Mouse (Mus musculus) embryo, embryonic 9.5 days (tissue): ENCODE measurements at regions not wholly inside any gene's neighbourhood (a gene's known extent, or its start where the extent isn't known, plus 50 kb on each side); places are given as distances from the start of the nearest gene placed in this dataset.

Experiments
- DNase-seq: peaks from one replicate; pipeline ENCODE4 v3.0.0-alpha.2; 2017; ENCODE audit errors: extremely low spot score

DNA sequence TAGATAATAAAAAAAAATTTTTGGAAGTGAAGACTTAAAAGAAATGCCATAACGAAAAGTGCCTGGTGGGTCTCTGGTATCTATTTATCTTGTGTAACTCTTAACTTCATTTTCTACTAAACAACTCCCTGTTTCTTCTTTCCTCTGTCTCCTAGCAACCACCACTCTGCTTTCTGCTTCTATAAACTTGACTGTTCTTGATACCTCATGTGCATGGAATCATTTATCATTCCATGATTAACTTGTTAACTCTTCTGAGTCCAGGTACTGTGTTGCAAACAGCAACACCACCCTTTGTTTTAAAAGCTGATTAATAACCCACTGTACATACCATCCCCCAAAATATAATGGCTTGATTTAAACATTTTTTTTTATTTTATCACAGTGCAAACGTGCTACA lies 325.0 kb downstream of the Mettl4 start:
- no peak for DNase-seq

DNA sequence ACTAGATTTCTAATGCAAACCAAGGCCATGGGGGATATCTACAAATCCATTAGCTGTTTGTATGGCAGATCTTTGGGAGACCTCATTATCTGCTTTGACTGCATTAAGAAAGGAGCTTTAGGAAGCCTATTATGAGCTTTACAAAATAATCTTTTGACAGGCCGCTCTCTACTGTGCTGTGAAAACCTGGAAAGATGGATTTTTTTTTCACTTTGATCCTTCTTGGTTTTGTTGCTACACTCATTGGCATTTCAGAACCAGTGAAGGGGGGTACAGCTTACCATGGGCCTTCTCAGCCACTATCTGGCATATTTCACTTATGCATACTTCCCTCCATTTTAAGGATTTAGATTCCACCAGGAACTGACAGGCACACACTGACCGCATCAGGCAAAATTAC lies 366.8 kb downstream of the Mettl4 start:
- DNase-seq = no peak

DNA sequence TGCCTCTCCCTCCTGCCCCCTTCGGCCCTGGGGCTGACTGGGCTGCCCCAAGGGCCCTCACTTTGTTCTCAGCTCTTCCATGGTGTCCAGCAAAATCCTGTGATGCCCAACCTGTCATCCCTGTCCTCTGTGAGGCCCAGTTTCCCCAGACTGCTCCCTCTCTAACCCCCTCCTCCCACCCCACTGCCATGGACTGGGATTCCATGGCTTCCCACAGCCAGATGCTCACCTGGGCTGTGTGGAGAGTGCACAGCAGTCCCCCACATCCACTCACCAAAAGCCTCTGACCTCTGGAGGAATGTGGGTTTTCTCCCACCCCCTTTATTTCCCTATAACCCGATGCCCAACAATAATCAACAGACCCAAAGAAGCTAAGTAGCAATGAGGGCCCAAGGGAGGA lies 414.1 kb downstream of the Mettl4 start:
- DNase-seq = no peak

DNA sequence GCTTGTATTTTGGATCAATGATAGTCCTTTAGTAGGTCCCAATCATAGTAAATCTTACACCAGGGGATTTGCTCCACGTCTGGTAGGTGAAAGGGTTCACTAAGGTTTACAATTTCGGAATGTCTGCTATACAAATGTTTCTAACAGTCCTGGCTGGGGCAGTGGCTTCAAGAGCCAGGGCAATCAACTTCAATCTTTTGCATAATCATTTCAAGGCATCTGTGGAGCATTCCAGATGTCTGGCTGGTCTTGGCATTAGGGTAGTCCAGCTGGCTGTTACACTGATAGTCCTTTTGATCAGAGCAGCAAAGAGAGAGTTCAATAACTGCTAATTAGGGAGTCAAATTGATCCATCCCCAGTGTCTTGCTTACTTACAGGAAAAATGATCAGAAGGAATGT lies 423.6 kb downstream of the Mettl4 start:
- DNase-seq = no peak

DNA sequence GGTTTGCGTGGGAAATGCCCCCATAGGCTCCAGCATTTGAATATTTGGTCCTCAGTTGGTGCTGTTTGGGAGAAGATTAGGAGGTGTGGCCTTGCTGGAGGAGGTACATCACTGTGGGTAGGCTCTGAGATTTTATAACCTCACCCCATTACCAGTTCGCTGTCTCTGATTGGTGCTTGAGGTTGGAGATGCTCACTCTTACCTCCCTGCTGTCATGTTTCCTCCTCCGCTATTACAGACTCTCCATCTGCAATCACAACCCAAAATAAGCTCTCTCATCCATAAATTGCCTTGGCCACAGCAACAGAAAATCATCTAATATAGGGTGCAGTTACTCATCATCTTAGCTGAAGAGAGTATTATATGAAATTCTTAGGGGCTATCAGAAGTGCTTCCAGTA lies 458.6 kb downstream of the Mettl4 start:
- no peak for DNase-seq

DNA sequence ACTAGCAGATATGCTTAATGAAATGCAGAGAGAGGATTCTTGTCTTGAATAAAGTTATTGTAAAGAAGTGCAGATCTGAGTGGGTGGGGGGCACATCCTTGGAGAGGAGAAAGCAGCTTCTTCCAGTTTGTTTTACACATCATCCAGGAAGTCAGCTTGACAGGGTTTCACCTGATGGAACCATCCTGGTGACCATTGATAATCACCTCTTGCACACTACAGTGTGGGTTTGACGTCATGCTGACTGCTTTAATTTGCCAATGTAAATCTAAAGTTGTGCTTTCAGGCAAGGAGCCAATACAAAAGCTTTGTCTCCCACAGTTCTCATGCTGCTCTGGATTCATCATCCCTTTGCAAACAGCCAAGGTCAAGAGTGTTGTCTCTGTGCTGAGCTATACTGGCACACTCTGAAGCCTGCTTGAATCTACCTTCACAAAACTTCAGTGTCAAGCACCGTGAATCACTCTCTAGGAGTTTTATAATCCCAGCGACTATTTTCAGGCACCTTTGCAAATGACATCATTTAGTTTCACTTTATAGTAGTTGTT lies 462.1 kb downstream of the Mettl4 start:
- DNase-seq = no peak

DNA sequence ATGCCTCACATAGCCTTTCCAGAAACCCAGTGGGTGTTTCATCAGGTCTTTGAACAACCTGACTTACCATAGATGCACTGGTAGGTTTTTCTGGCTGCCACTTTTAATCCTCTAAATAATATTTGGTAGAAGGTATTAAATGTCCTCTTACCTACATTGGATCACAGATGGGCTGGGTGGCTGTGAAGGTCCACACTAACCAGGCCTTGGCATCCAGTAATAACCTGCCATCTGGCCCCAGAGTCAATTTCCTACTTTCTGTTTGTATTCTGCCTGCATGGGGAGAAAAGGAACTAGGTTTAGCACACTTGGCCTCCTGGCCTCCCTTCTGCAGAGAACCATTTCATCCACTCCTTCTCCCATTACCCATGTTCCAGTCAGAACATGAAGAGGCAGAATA lies 473.0 kb downstream of the Mettl4 start:
- DNase-seq = no peak

DNA sequence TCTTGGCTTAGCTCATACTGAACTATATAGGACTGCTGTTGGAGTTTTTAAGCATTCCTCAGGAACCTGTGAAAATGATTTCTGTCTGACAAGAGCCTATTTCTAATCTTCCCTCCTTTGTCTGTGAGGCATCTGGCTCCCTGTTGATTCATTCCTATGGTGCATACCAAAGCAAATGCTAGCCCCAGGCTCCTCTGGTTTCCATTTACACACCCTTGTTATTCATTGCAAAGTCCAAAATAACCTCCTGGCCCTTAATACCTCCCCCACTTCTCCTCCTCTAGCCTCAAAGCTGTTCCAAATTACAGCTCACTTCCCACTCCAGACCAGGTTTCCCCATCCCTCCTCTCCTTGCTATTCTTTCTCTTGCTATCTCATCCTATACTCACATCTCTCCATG lies 480.1 kb downstream of the Mettl4 start:
- DNase-seq = peak; percentile 33

DNA sequence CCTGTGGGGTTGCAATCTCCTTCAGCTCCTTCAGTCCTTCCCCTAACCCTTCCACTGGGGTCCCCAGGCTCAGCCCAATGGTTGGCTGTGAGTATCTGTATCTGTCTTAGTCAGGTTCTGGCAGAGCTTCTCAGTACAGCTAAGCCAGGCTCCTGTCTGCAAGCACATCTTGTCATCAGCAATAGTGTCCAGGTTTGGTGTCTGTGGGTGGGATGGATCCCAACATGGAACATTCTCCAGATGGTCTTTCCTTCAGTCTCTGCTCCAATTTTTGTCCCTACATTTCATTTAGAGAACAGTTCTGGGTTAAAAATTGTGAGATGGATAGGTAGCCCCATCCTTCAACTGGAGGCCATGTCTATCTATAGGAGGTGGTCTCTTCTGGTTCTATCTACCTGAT lies 494.2 kb downstream of the Mettl4 start:
- no peak for DNase-seq

DNA sequence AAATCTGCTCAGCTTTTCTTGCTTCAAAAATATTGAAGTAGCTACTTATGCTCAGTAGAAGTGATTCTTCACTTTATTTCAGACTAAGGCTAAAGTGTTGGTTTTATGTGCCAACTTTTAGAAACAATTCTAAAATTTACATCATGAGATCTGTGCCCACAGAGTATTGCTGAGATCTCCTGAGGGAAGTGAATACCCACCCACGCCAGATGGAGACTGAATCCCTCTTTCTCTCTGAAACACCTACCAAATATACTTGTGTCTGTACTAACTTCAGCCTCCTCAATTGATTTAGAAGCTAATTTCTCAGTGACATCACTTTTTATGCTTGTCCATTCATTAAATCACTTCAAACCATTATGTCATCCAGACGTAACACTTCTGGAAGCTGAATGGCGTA lies 495.0 kb downstream of the Mettl4 start:
- DNase-seq = no peak

DNA sequence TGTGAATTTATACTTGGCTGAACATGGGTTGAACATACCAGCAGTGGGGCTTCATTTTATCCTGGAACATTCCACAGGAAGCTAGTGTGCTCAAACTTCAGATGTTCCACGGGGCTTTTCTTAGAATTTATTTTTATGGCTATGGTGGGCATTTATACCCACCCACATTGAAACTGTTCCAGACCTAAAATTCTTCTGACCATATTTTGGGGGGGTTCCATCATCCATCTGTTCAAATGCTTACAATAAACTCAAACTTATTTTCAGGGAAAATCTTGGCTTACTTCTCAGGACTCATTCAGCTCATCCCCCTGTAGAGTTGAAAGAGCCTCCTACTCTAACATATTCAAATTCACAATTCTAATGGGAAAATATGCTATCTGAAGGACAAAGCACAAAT lies 506.0 kb downstream of the Mettl4 start:
- no peak for DNase-seq

DNA sequence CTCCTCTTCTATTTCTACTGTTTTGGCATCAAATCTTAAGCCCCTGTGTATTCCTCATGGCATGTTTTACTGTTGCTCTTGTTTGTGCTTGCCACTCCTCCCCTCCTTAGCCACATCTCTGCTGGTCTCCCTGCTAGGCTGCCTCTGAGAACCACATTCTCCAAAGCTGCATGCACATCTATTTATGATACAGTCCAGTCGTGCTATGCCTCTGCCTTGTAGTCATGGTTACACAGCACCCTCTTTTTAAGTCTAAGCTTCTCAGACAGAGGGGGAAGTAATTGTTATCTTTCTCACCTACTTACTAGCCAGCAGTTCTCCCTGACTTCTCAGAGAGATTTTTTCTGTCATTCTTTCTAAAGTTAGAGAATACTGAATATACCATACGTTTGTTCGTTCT lies 523.7 kb downstream of the Mettl4 start:
- no peak for DNase-seq
